Mouse (Mus musculus): ENCODE results near the gene Tbx20. TPM values are rescaled to one million over a fixed set of nuclear protein-coding genes. Genes with fewer than 3 reads are reported as not detected.

Tbx20 gene
- polyA plus RNA-seq, 1 experiment from 2014 or later: 80.6 TPM

GRCm38 (mm10) chr9:24775001-24775400 lies 898 bp upstream of the Tbx20 start:
- ATAC-seq (ENCODE audit: insufficient number of reproducible peaks, insufficient read depth, low FRiP score, low read depth): no peak
- Histone ChIP-seq H3K9ac (ENCODE audit: low read length) (peak overlapping the region; percentile 100), H3K36me3 (ENCODE audit: control insufficient read depth, insufficient read depth, low read length) (peaks cover 18% of the 10 kb centered on the region), H3K27ac (replicated peaks in 1 of 2; ENCODE audit: control insufficient read depth in 1 of 2, insufficient read depth in 1 of 2, low read depth in 2 of 2, low read length in 2 of 2) (peak overlapping the region; percentile 97 to 99), H3K4me3 (ENCODE audit: control insufficient read depth in 1 of 2, insufficient read depth in 1 of 2, low read depth in 1 of 2, low read length in 2 of 2) (peak overlapping the region; percentile 88 to 96), H3K4me1 (ENCODE audit: control insufficient read depth in 2 of 2, insufficient read depth in 2 of 2, low read length in 2 of 2) (peaks cover 5 to 28% of the 10 kb centered on the region in 2 experiments), H3K27me3 (ENCODE audit: control insufficient read depth, insufficient read depth, low read length) (no peaks in the 10 kb centered on the region), H3K4me2 (ENCODE audit: low read length) (peak overlapping the region; percentile 92), H3K9me3 (ENCODE audit: control insufficient read depth, low read length) (no peaks in the 10 kb centered on the region)
- WGBS: 4% methylated on average over 9 of the region's 9 CpGs

DNA sequence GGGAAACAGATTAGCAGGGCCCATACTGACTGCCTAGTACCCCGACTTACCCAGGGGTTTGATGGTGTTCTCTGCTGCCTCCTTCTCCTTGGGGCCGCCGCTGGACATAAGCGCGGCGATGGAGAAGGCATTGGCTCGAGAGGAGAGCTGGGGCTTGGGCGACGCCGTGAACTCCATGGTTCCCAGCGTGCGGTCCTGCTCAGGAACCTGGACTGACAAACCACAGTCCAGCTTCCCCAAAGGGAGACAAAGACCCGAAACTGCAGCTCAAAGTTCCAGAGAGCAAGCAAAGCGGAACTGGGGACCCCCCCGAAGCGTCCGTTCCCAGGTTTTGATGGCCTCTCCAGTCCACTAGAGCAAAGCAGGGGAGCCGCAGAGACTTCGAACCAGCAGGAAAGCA lies 434 bp downstream of the Tbx20 start:
- Histone ChIP-seq H3K4me3 (ENCODE audit: control insufficient read depth in 1 of 2, insufficient read depth in 1 of 2, low read depth in 1 of 2, low read length in 2 of 2) (peak overlapping the region; percentile 88 to 96), H3K4me2 (ENCODE audit: low read length) (peak overlapping the region; percentile 92), H3K9ac (ENCODE audit: low read length) (peak overlapping the region; percentile 100), H3K27me3 (ENCODE audit: control insufficient read depth, insufficient read depth, low read length) (no peaks in the 10 kb centered on the region), H3K9me3 (ENCODE audit: control insufficient read depth, low read length) (no peaks in the 10 kb centered on the region), H3K36me3 (ENCODE audit: control insufficient read depth, insufficient read depth, low read length) (peaks cover 29% of the 10 kb centered on the region), H3K27ac (replicated peaks in 1 of 2; ENCODE audit: control insufficient read depth in 1 of 2, insufficient read depth in 1 of 2, low read depth in 2 of 2, low read length in 2 of 2) (peak overlapping the region; percentile 97 to 99), H3K4me1 (ENCODE audit: control insufficient read depth in 2 of 2, insufficient read depth in 2 of 2, low read length in 2 of 2) (peaks cover 2 to 22% of the 10 kb centered on the region in 2 experiments; a peak in 3 of 4 replicates)
- no peak for ATAC-seq (ENCODE audit: insufficient number of reproducible peaks, insufficient read depth, low FRiP score, low read depth)
- under 1% methylated on average over 19 of the region's 19 CpGs for WGBS

GRCm38 (mm10) chr9:24773171-24773570 lies 932 bp downstream of the Tbx20 start:
- WGBS: under 1% methylated on average over 9 of the region's 9 CpGs
- Histone ChIP-seq H3K9ac (ENCODE audit: low read length) (peak overlapping the region; percentile 100), H3K27me3 (ENCODE audit: control insufficient read depth, insufficient read depth, low read length) (no peaks in the 10 kb centered on the region), H3K4me3 (ENCODE audit: control insufficient read depth in 1 of 2, insufficient read depth in 1 of 2, low read depth in 1 of 2, low read length in 2 of 2) (peak overlapping the region; percentile 88 to 96), H3K4me1 (ENCODE audit: control insufficient read depth in 2 of 2, insufficient read depth in 2 of 2, low read length in 2 of 2) (peaks cover 0 to 18% of the 10 kb centered on the region in 2 experiments; a peak in 3 of 4 replicates), H3K4me2 (ENCODE audit: low read length) (peak overlapping the region; percentile 92), H3K9me3 (ENCODE audit: control insufficient read depth, low read length) (no peaks in the 10 kb centered on the region), H3K27ac (replicated peaks in 1 of 2; ENCODE audit: control insufficient read depth in 1 of 2, insufficient read depth in 1 of 2, low read depth in 2 of 2, low read length in 2 of 2) (peak overlapping the region; percentile 97 to 99), H3K36me3 (ENCODE audit: control insufficient read depth, insufficient read depth, low read length) (peaks cover 34% of the 10 kb centered on the region)
- no peak for ATAC-seq (ENCODE audit: insufficient number of reproducible peaks, insufficient read depth, low FRiP score, low read depth)

DNA sequence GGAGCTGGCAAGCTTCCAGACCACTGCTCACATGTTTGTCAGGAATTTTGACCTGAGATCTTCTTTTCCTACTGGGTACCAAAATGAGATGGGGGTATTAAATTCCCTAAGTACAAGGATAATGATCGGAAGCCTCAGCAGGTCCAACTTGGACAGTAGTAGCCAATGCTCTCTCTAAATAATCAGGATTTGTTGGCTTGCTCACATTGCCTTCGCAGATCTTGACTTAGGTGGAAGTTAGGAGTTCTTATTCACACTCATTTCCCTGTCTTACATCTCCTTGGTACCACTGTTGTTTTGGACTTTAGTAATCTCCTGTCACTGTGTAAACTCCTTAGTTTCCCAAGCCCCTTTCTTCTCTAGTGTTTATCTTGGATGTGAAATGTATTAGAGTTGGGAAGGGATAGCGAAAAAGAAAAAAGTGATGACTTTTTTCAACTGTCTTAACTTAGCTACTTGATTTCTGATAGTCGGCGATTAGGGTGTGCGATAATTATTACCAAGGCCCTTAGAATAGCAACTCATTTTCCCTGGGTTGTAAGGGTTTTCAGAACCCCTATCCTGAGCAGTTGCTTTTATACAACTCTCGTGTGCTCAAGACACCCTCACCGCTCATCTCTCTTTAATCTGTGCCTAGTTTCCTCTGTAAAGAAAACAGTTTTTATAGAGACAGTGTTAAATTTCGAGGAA lies 1.5 kb downstream of the Tbx20 start:
- peak overlapping the region; percentile 97 to 99 for H3K27ac ChIP-seq (replicated peaks in 1 of 2; ENCODE audit: control insufficient read depth in 1 of 2, insufficient read depth in 1 of 2, low read depth in 2 of 2, low read length in 2 of 2)
- peaks cover 40% of the 10 kb centered on the region for H3K36me3 ChIP-seq (ENCODE audit: control insufficient read depth, insufficient read depth, low read length)
- 5% methylated on average over 9 of the region's 9 CpGs for WGBS
- peak overlapping the region; percentile 92 for H3K4me2 ChIP-seq (ENCODE audit: low read length)
- peak overlapping the region; percentile 88 to 96; a peak in 3 of 4 replicates for H3K4me3 ChIP-seq (ENCODE audit: control insufficient read depth in 1 of 2, insufficient read depth in 1 of 2, low read depth in 1 of 2, low read length in 2 of 2)
- H3K27me3 ChIP-seq (ENCODE audit: control insufficient read depth, insufficient read depth, low read length): no peaks in the 10 kb centered on the region
- no peaks in the 10 kb centered on the region for H3K9me3 ChIP-seq (ENCODE audit: control insufficient read depth, low read length)
- no peak for ATAC-seq (ENCODE audit: insufficient number of reproducible peaks, insufficient read depth, low FRiP score, low read depth)
- H3K9ac ChIP-seq (ENCODE audit: low read length): peak overlapping the region; percentile 100
- H3K4me1 ChIP-seq (ENCODE audit: control insufficient read depth in 2 of 2, insufficient read depth in 2 of 2, low read length in 2 of 2): peaks cover 0 to 18% of the 10 kb centered on the region in 2 experiments; a peak in 2 of 4 replicates

DNA sequence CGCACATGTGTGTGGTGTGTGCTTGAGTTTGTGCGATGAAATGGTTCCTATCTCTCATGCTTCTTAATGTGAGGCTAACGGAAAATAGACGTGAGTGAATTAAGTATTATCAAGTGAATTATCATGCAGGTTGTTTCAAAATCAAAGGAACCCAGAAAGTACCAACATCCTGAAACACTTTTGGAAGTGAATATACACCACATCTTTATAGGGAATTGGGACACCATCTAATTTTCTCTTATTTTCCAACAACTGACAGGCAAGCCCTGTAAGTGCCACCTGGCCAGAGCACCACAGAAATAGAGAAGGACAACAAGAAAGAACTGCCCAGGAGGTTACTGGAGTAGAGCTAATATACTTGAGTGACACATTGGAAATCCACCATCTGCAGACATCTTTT lies 2.4 kb downstream of the Tbx20 start:
- H3K27ac ChIP-seq (replicated peaks in 1 of 2; ENCODE audit: control insufficient read depth in 1 of 2, insufficient read depth in 1 of 2, low read depth in 2 of 2, low read length in 2 of 2): peak overlapping the region; percentile 97 to 99
- H3K4me3 ChIP-seq (ENCODE audit: control insufficient read depth in 1 of 2, insufficient read depth in 1 of 2, low read depth in 1 of 2, low read length in 2 of 2): peak overlapping the region; percentile 88 to 96
- no peaks in the 10 kb centered on the region for H3K27me3 ChIP-seq (ENCODE audit: control insufficient read depth, insufficient read depth, low read length)
- peak overlapping the region; percentile 92 for H3K4me2 ChIP-seq (ENCODE audit: low read length)
- no peaks in the 10 kb centered on the region for H3K9me3 ChIP-seq (ENCODE audit: control insufficient read depth, low read length)
- H3K9ac ChIP-seq (ENCODE audit: low read length): peak overlapping the region; percentile 100
- 11% methylated on average over 4 of the region's 4 CpGs for WGBS
- no peak for ATAC-seq (ENCODE audit: insufficient number of reproducible peaks, insufficient read depth, low FRiP score, low read depth)
- peaks cover 45% of the 10 kb centered on the region for H3K36me3 ChIP-seq (ENCODE audit: control insufficient read depth, insufficient read depth, low read length)
- peaks cover 0 to 19% of the 10 kb centered on the region in 2 experiments; a peak in 2 of 4 replicates for H3K4me1 ChIP-seq (ENCODE audit: control insufficient read depth in 2 of 2, insufficient read depth in 2 of 2, low read length in 2 of 2)

DNA sequence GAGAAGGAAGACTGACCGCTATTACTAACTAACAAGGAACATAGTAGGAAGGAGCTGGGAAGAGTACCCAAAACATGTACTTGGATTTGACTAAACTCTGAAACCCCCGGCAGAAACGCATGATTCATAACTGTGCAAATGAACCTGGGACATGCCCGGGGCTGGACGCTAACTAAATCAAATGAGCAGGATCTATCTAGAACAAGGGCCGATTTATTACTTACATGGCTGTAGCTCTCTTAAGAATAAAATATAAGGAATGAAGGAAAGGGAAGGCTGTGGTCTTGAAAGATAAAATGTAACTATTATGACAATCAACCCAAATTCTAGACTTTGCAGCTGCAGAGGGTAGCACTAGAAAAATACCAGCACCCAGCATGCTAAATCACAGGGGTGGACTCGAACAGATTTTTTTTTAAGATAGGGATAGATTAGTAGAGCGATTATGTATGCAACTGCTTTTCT lies 3.1 kb downstream of the Tbx20 start:
- no peak for ATAC-seq (ENCODE audit: insufficient number of reproducible peaks, insufficient read depth, low FRiP score, low read depth)
- H3K9ac ChIP-seq (ENCODE audit: low read length): peak overlapping the region; percentile 100
- no peaks in the 10 kb centered on the region for H3K9me3 ChIP-seq (ENCODE audit: control insufficient read depth, low read length)
- peak overlapping the region; percentile 97 to 99 for H3K27ac ChIP-seq (replicated peaks in 1 of 2; ENCODE audit: control insufficient read depth in 1 of 2, insufficient read depth in 1 of 2, low read depth in 2 of 2, low read length in 2 of 2)
- peak overlapping the region; percentile 92 for H3K4me2 ChIP-seq (ENCODE audit: low read length)
- peaks cover 0 to 16% of the 10 kb centered on the region in 2 experiments; a peak in 2 of 4 replicates for H3K4me1 ChIP-seq (ENCODE audit: control insufficient read depth in 2 of 2, insufficient read depth in 2 of 2, low read length in 2 of 2)
- peak overlapping the region; percentile 88 to 96 for H3K4me3 ChIP-seq (ENCODE audit: control insufficient read depth in 1 of 2, insufficient read depth in 1 of 2, low read depth in 1 of 2, low read length in 2 of 2)
- WGBS: 4% methylated on average over 8 of the region's 8 CpGs
- no peaks in the 10 kb centered on the region for H3K27me3 ChIP-seq (ENCODE audit: control insufficient read depth, insufficient read depth, low read length)
- peaks cover 52% of the 10 kb centered on the region for H3K36me3 ChIP-seq (ENCODE audit: control insufficient read depth, insufficient read depth, low read length)

- Histone ChIP-seq H3K9ac (ENCODE audit: low read length) (peak overlapping the region; percentile 100), H3K4me1 (ENCODE audit: control insufficient read depth in 2 of 2, insufficient read depth in 2 of 2, low read length in 2 of 2) (peaks cover 0 to 17% of the 10 kb centered on the region in 2 experiments; a peak in 2 of 4 replicates), H3K4me3 (ENCODE audit: control insufficient read depth in 1 of 2, insufficient read depth in 1 of 2, low read depth in 1 of 2, low read length in 2 of 2) (peak overlapping the region; percentile 88 to 96), H3K4me2 (ENCODE audit: low read length) (peak overlapping the region; percentile 92), H3K27me3 (ENCODE audit: control insufficient read depth, insufficient read depth, low read length) (no peaks in the 10 kb centered on the region), H3K9me3 (ENCODE audit: control insufficient read depth, low read length) (no peaks in the 10 kb centered on the region), H3K36me3 (ENCODE audit: control insufficient read depth, insufficient read depth, low read length) (peaks cover 59% of the 10 kb centered on the region), H3K27ac (replicated peaks in 1 of 2; ENCODE audit: control insufficient read depth in 1 of 2, insufficient read depth in 1 of 2, low read depth in 2 of 2, low read length in 2 of 2) (peak overlapping the region; percentile 97 to 99)
- no peak for ATAC-seq (ENCODE audit: insufficient number of reproducible peaks, insufficient read depth, low FRiP score, low read depth)
- under 1% methylated on average over 41 of the region's 41 CpGs for WGBS
Measured at GRCm38 (mm10) chr9:24770149-24770940, 3.8 kb downstream of the Tbx20 start.

Data from heart, embryonic 14.5 days (tissue).